Mouse (Mus musculus): ENCODE data around the gene Hyal2.

DNA sequence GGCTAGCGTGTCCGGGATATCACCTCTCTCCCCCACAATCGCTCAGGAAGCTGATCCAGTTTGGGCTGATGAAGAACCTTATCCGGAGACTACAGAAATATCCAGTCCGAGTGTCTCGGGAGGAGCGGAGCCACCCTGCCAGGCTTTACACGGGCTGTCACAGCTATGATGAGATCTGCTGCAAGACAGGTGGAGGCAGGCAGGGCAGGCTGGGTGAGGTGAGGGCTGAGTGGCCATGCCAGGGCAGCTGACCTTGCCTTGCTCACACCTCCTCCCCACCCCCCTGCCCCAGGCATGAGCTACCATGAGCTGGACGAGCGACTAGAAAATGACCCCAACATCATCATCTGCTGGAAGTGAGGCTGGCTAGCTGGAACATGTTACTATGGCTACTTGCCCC is 22.5 kb upstream of the Hyal2 start:
- TF ChIP-seq EP300 (IDR thresholded peaks at IDR 0.05; ENCODE audit: low read depth in 1 of 2, low read length in 2 of 2) (no peak), ETS1 (IDR thresholded peaks at IDR 0.05; ENCODE audit: low read depth, low read length) (no peak), SIN3A (IDR thresholded peaks at IDR 0.05; ENCODE audit: low read length) (no peak), POLR2A (IDR thresholded peaks at IDR 0.05; ENCODE audit: control insufficient read depth in 1 of 2, insufficient read depth in 1 of 2, low read depth in 1 of 2, low read length in 2 of 2, poor library complexity in 1 of 2) (no peak), TBP (IDR thresholded peaks at IDR 0.05; ENCODE audit: low read depth, low read length) (no peak), CTCF (IDR thresholded peaks at IDR 0.05 in 2 of 3, conservative IDR thresholded peaks at IDR 0.05 in 1 of 3; ENCODE audit: control insufficient read depth in 1 of 3, insufficient read depth in 1 of 3, low read depth in 2 of 3, low read length in 3 of 3, poor library complexity in 1 of 3, severe bottlenecking in 1 of 3) (no peak), ZMIZ1 (IDR thresholded peaks at IDR 0.05; ENCODE audit: low read depth, low read length) (no peak)

All from MEL (cell line).